Comparison of ENCODE assay signal across 9 mouse cellular contexts in genomic region chr8:69715366-69715765, GRCm38 (mm10). TPM values are rescaled to one million over a fixed set of nuclear protein-coding genes. Genes with fewer than 3 reads are reported as not detected.
DNase-seq lines count a peak whose midpoint lies in the region; ATAC-seq and TF ChIP-seq lines count a peak whose summit lies in the region.
"Had no signal": no experiment of that assay in that cellular context is flagged by ENCODE, and none has a peak within 500 bp of the region (broad histone marks: within the 10 kb centered on the region; RNA-seq: fewer than 3 reads in every experiment).

No protein-coding gene starts in this region.

- peak overlapping the region; percentile 1 for H3K9ac ChIP-seq in heart, adult 2 months (ENCODE audit: low read depth, low read length)
- peak overlapping the region; percentile 29 for H3K9ac ChIP-seq in forebrain, postnatal 0 days
- H3K9ac ChIP-seq in liver, postnatal 0 days (replicated peaks), result peak overlapping the region; percentile 53

- H3K4me3 ChIP-seq in heart, adult 2 months, result peak overlapping the region; percentile 76
- H3K4me3 ChIP-seq in G1E (ENCODE audit: low read depth, low read length), result peak overlapping the region; percentile 59; the same call in 1 of the 2 replicates
- H3K4me3 ChIP-seq in forebrain, postnatal 0 days (ENCODE audit: low read depth, low read length), result 0 out of 2 replicates have a peak overlapping the region, but pooled peaks have one; percentile 100
- H3K4me3 ChIP-seq in liver, postnatal 0 days (ENCODE audit: low read depth, low read length), result peak overlapping the region; percentile 81

- no peak for ATAC-seq in G1E (ENCODE audit: extremely low read depth, insufficient number of reproducible peaks, low FRiP score, poor library complexity, severe bottlenecking)
- no peak for ATAC-seq in forebrain, postnatal 0 days
- ATAC-seq in liver, postnatal 0 days, result no peak

- no peak for DNase-seq in heart, adult 2 months
- DNase-seq in heart, postnatal 25 days (ENCODE audit: low spot score), result no peak
- DNase-seq in G1E (ENCODE audit: low spot score), result no peak
- DNase-seq in forebrain, postnatal 0 days, result no peak
- no peak for DNase-seq in liver, postnatal 0 days
- DNase-seq in adrenal gland, adult 8-10 months, result no peak
- DNase-seq in yolk sac, embryonic 10.5 days (ENCODE audit: low spot score), result no peak
- DNase-seq in c-Kit-positive CD71-positive TER-119-positive erythroid progenitor cells, embryonic 14.5 days (ENCODE audit: low spot score), result no peak

- TF ChIP-seq CTCF in heart, adult 2 months (IDR thresholded peaks at IDR 0.05), result no peak
- no peak for TF ChIP-seq CTCF in G1E (IDR thresholded peaks at IDR 0.05; ENCODE audit: low read depth, low read length)
- TF ChIP-seq CTCF in forebrain, postnatal 0 days (IDR thresholded peaks at IDR 0.05; ENCODE audit: low read depth), result no peak
- TF ChIP-seq CTCF in liver, postnatal 0 days (IDR thresholded peaks at IDR 0.05; ENCODE audit: low read depth), result no peak

- 68% methylated on average over 6 of the region's 6 CpGs for WGBS in heart, adult 2 months
- WGBS in forebrain, postnatal 0 days, result 73% methylated on average over 6 of the region's 6 CpGs
- WGBS in liver, postnatal 0 days (ENCODE audit: insufficient replicate concordance), result 80% methylated on average over 6 of the region's 6 CpGs

- H3K4me2 ChIP-seq in forebrain, postnatal 0 days (ENCODE audit: low read depth), result peak overlapping the region; percentile 50
- peak overlapping the region; percentile 63 for H3K4me2 ChIP-seq in liver, postnatal 0 days (ENCODE audit: low read depth, low read length)

- no peaks in the 10 kb centered on the region for H3K27me3 ChIP-seq in heart, adult 2 months (ENCODE audit: control insufficient read depth, insufficient read depth, low read length)
- H3K27me3 ChIP-seq in G1E (ENCODE audit: insufficient read depth, low read length), result peaks cover 3% of the 10 kb centered on the region; the same call in 1 of the 2 replicates
- H3K27me3 ChIP-seq in forebrain, postnatal 0 days (ENCODE audit: insufficient read depth, low read length), result no peaks in the 10 kb centered on the region
- no peaks in the 10 kb centered on the region for H3K27me3 ChIP-seq in liver, postnatal 0 days (ENCODE audit: insufficient read depth, low read length)

- peaks cover 8% of the 10 kb centered on the region for H3K79me2 ChIP-seq in heart, adult 2 months (replicated peaks; ENCODE audit: control insufficient read depth, insufficient read depth, low read length)

- intact Hi-C loops in heart, adult 2 months (cut with DNase I), result loop anchor here (2.0 to 10.0 kb wide), 4 partner anchors 59 to 187 kb away; partner anchors contain the start of genes Atp13a1, Gm20422, Ndufa13 and Tssk6
- intact Hi-C loops in heart, postnatal 25 days (cut with DNase I), result loop anchor here (5.0 kb wide), 2 partner anchors 77 to 88 kb away; partner anchors contain the start of genes Atp13a1, Zfp866 and Zfp868

- peaks cover 11% of the 10 kb centered on the region for H3K36me3 ChIP-seq in heart, adult 2 months (ENCODE audit: control insufficient read depth, insufficient read depth, low read length)
- H3K36me3 ChIP-seq in G1E (replicated peaks), result peaks cover 39% of the 10 kb centered on the region
- H3K36me3 ChIP-seq in forebrain, postnatal 0 days (ENCODE audit: insufficient read depth), result no peaks in the 10 kb centered on the region
- H3K36me3 ChIP-seq in liver, postnatal 0 days (replicated peaks; ENCODE audit: insufficient read depth, low read length), result peaks cover 23% of the 10 kb centered on the region

- H3K27ac ChIP-seq in heart, adult 2 months, result no peak overlapping the region
- no peak overlapping the region for H3K27ac ChIP-seq in forebrain, postnatal 0 days (ENCODE audit: low read depth, low read length)
- H3K27ac ChIP-seq in liver, postnatal 0 days (ENCODE audit: low read depth), result no peak overlapping the region

- TF ChIP-seq EP300 in heart, adult 2 months (IDR thresholded peaks at IDR 0.05; ENCODE audit: insufficient read depth, low read depth, low read length), result no peak
- no peak for TF ChIP-seq EP300 in liver, postnatal 0 days (IDR thresholded peaks at IDR 0.05; ENCODE audit: low read depth)

- TF ChIP-seq POLR2A in heart, adult 2 months (IDR thresholded peaks at IDR 0.05; ENCODE audit: insufficient read depth, low read depth, low read length), result no peak

- peaks cover 6% of the 10 kb centered on the region for H3K4me1 ChIP-seq in heart, adult 2 months (ENCODE audit: control insufficient read depth, insufficient read depth, low read length)
- peaks cover 28% of the 10 kb centered on the region for H3K4me1 ChIP-seq in G1E (ENCODE audit: insufficient read depth, low read depth, low read length)
- H3K4me1 ChIP-seq in forebrain, postnatal 0 days (ENCODE audit: insufficient read depth), result peaks cover 25% of the 10 kb centered on the region; the same call in 1 of the 2 replicates
- peaks cover 12% of the 10 kb centered on the region for H3K4me1 ChIP-seq in liver, postnatal 0 days (ENCODE audit: insufficient read depth)

- H3K9me3 ChIP-seq in G1E (replicated peaks), result no peaks in the 10 kb centered on the region
- H3K9me3 ChIP-seq in forebrain, postnatal 0 days (ENCODE audit: low read length), result no peaks in the 10 kb centered on the region
- no peaks in the 10 kb centered on the region for H3K9me3 ChIP-seq in liver, postnatal 0 days (ENCODE audit: low read length)

RNA-seq across cellular contexts. Expression of gene Zfp869, which starts 4.8 kb away (rescaled TPM):
- total RNA-seq in heart, adult 2 months (2021), result 10 to 100 TPM; 14.6 to 15.7 TPM
- polyA plus RNA-seq in heart, adult 2 months (2012; rRNA removed), result 3.0 and 6.1 TPM in 2 replicates
- total RNA-seq in heart, postnatal 25 days (2021), result 10 to 100 TPM; 12.2 to 14.5 TPM
- total RNA-seq in G1E (2014; fragmentation: Nextera tagmentation) (34.8 and 41.2 TPM in 2 replicates), G1E (2017) (33.6 and 37.9 TPM in 2 replicates)
- 1.3 and 1.4 TPM in 2 replicates for polyA plus RNA-seq in G1E (2012)
- 24.5 and 34.1 TPM in 2 replicates for total RNA-seq in forebrain, postnatal 0 days (2014; rRNA removed)
- polyA plus RNA-seq in forebrain, postnatal 0 days (2015; fragmentation: Nextera tagmentation; extraction: Ambion mirVana), result 18.8 and 19.2 TPM in 2 replicates
- polyA plus RNA-seq in liver, postnatal 0 days (2015; fragmentation: Nextera tagmentation; extraction: Ambion mirVana), result 6.8 and 7.9 TPM in 2 replicates
- total RNA-seq in adrenal gland, adult 8-10 months (2022), result 10 to 100 TPM; 22.4 to 28.2 (median 25.8) TPM

RNA-seq across cellular contexts. Expression of gene Zfp963, which starts 34.4 kb away (rescaled TPM):
- 1 to 10 TPM; 2.5 to 2.7 TPM for total RNA-seq in heart, adult 2 months (2021)
- 1.7 and 3.8 TPM in 2 replicates for polyA plus RNA-seq in heart, adult 2 months (2012; rRNA removed)
- total RNA-seq in heart, postnatal 25 days (2021), result 1 to 10 TPM; 2.1 to 2.8 TPM
- total RNA-seq in G1E (2014; fragmentation: Nextera tagmentation), result 13.4 and 16.4 TPM in 2 replicates
- total RNA-seq in G1E (2017), result 6.7 and 7.5 TPM in 2 replicates
- 0.45 and 0.51 TPM in 2 replicates for polyA plus RNA-seq in G1E (2012)
- total RNA-seq in forebrain, postnatal 0 days (2014; rRNA removed), result 5.0 TPM in 2 replicates
- polyA plus RNA-seq in forebrain, postnatal 0 days (2015; fragmentation: Nextera tagmentation; extraction: Ambion mirVana), result 3.7 and 4.5 TPM in 2 replicates
- 2.1 and 2.3 TPM in 2 replicates for polyA plus RNA-seq in liver, postnatal 0 days (2015; fragmentation: Nextera tagmentation; extraction: Ambion mirVana)
- total RNA-seq in adrenal gland, adult 8-10 months (2022), result 1 to 10 TPM; 4.0 to 5.6 (median 4.7) TPM

RNA-seq across cellular contexts. Expression of gene Gm20422, which starts 59.3 kb away (rescaled TPM):
- 1 to 10 TPM in 1 of 2 experiments, under 1 TPM in 1; 0.47 to 2.1 TPM for total RNA-seq in heart, adult 2 months (2021)
- 0.64 TPM in 1 of 2 replicates, not detected in the other for polyA plus RNA-seq in heart, adult 2 months (2012; rRNA removed)
- total RNA-seq in heart, postnatal 25 days (2021), result 1 to 10 TPM; 1.2 to 1.8 TPM
- total RNA-seq in G1E (2014; fragmentation: Nextera tagmentation) (not detected in 2 replicates), G1E (2017) (0.38 TPM in 1 of 2 replicates, not detected in the other)
- 0.99 and 1.4 TPM in 2 replicates for polyA plus RNA-seq in G1E (2012)
- 0.23 and 3.5 TPM in 2 replicates for total RNA-seq in forebrain, postnatal 0 days (2014; rRNA removed)
- 0.33 and 1.2 TPM in 2 replicates for polyA plus RNA-seq in forebrain, postnatal 0 days (2015; fragmentation: Nextera tagmentation; extraction: Ambion mirVana)
- 0.18 and 0.86 TPM in 2 replicates for polyA plus RNA-seq in liver, postnatal 0 days (2015; fragmentation: Nextera tagmentation; extraction: Ambion mirVana)
- total RNA-seq in adrenal gland, adult 8-10 months (2022), result 1 to 10 TPM in 3 of 4 experiments, under 1 TPM in 1; 0.52 to 3.2 (median 2.6) TPM
- total RNA-seq: ES-E14 had no signal

Comparison
In these comparisons a context has a peak if more than half of its experiments do, and no peak if none do; other contexts are left out.
1. H3K9ac ChIP-seq: peak in every context shown above with its lines; median percentile 53 in liver, postnatal 0 days; 29 in forebrain, postnatal 0 days; 1 in heart, adult 2 months.